Mouse (Mus musculus): ENCODE measurements at regions not wholly inside any gene's neighbourhood (a gene's known extent, or its start where the extent isn't known, plus 50 kb on each side); places are given as distances from the start of the nearest gene placed in this dataset.

- Histone ChIP-seq H3K4me2 (replicated peaks) (no peak overlapping the region), H3K4me1 (replicated peaks) (no peaks in the 10 kb centered on the region), H3K27me3 (replicated peaks) (no peaks in the 10 kb centered on the region), H3K9me3 (no peaks in the 10 kb centered on the region), H3K36me3 (no peaks in the 10 kb centered on the region), H3K4me3 (replicated peaks) (no peak overlapping the region), H3K27ac (no peak overlapping the region), H3K9ac (no peak overlapping the region)
- 71% methylated on average over 7 of the region's 7 CpGs for WGBS
- ATAC-seq, result no peak
These were observed 285.5 kb upstream of the Apob start for GRCm38 (mm10) chr12:7691996-7692395.

- no peak overlapping the region for H3K9ac ChIP-seq
- H3K4me2 ChIP-seq (replicated peaks), result no peak overlapping the region
- 91% methylated on average over 8 of the region's 8 CpGs for WGBS
- H3K27ac ChIP-seq, result no peak overlapping the region
- no peaks in the 10 kb centered on the region for H3K4me1 ChIP-seq (replicated peaks)
- ATAC-seq, result no peak
- no peaks in the 10 kb centered on the region for H3K36me3 ChIP-seq
- H3K9me3 ChIP-seq, result no peaks in the 10 kb centered on the region
- no peak overlapping the region for H3K4me3 ChIP-seq (replicated peaks)
- no peaks in the 10 kb centered on the region for H3K27me3 ChIP-seq (replicated peaks)
These were observed 279.0 kb upstream of the Apob start for GRCm38 (mm10) chr12:7698324-7698944.

GRCm38 (mm10) chr12:7709102-7709501 lies 268.3 kb upstream of the Apob start:
- Histone ChIP-seq H3K36me3 (no peaks in the 10 kb centered on the region), H3K4me1 (replicated peaks) (no peaks in the 10 kb centered on the region), H3K27me3 (replicated peaks) (no peaks in the 10 kb centered on the region), H3K9ac (no peak overlapping the region), H3K27ac (no peak overlapping the region), H3K4me3 (replicated peaks) (no peak overlapping the region), H3K4me2 (replicated peaks) (no peak overlapping the region), H3K9me3 (no peaks in the 10 kb centered on the region)
- WGBS, result 64% methylated on average over 5 of the region's 5 CpGs
- ATAC-seq, result no peak

- Histone ChIP-seq H3K36me3 (no peaks in the 10 kb centered on the region), H3K4me3 (replicated peaks) (no peak overlapping the region), H3K9me3 (no peaks in the 10 kb centered on the region), H3K4me1 (replicated peaks) (no peaks in the 10 kb centered on the region), H3K27ac (no peak overlapping the region), H3K27me3 (replicated peaks) (no peaks in the 10 kb centered on the region), H3K9ac (no peak overlapping the region), H3K4me2 (replicated peaks) (no peak overlapping the region)
- ATAC-seq, result no peak
- WGBS, result 69% methylated on average over 2 of the region's 2 CpGs
These were observed 267.6 kb upstream of the Apob start for GRCm38 (mm10) chr12:7709872-7710271.

GRCm38 (mm10) chr12:7715091-7715490 lies 262.4 kb upstream of the Apob start:
- no peaks in the 10 kb centered on the region for H3K36me3 ChIP-seq
- H3K4me1 ChIP-seq (replicated peaks), result no peaks in the 10 kb centered on the region
- no peak for ATAC-seq
- WGBS, result 88% methylated on average over 4 of the region's 4 CpGs
- H3K9ac ChIP-seq, result no peak overlapping the region
- no peak overlapping the region for H3K27ac ChIP-seq
- no peaks in the 10 kb centered on the region for H3K9me3 ChIP-seq
- H3K4me2 ChIP-seq (replicated peaks), result no peak overlapping the region
- H3K27me3 ChIP-seq (replicated peaks), result no peaks in the 10 kb centered on the region
- H3K4me3 ChIP-seq (replicated peaks), result no peak overlapping the region

- no peaks in the 10 kb centered on the region for H3K27me3 ChIP-seq (replicated peaks)
- no peak for ATAC-seq
- H3K4me1 ChIP-seq (replicated peaks), result no peaks in the 10 kb centered on the region
- H3K4me2 ChIP-seq (replicated peaks), result no peak overlapping the region
- no peaks in the 10 kb centered on the region for H3K36me3 ChIP-seq
- H3K4me3 ChIP-seq (replicated peaks), result no peak overlapping the region
- H3K9ac ChIP-seq, result no peak overlapping the region
- H3K27ac ChIP-seq, result no peak overlapping the region
- WGBS, result 86% methylated on average over 2 of the region's 2 CpGs
- H3K9me3 ChIP-seq, result no peaks in the 10 kb centered on the region
These were observed 258.9 kb upstream of the Apob start for GRCm38 (mm10) chr12:7718556-7718955.

- Histone ChIP-seq H3K9ac (no peak overlapping the region), H3K27me3 (replicated peaks) (no peaks in the 10 kb centered on the region), H3K4me1 (replicated peaks) (no peaks in the 10 kb centered on the region), H3K4me3 (replicated peaks) (no peak overlapping the region), H3K9me3 (no peaks in the 10 kb centered on the region), H3K4me2 (replicated peaks) (no peak overlapping the region), H3K27ac (no peak overlapping the region), H3K36me3 (no peaks in the 10 kb centered on the region)
- no peak for ATAC-seq
- WGBS, result 91% methylated on average over 4 of the region's 4 CpGs
These were observed 258.4 kb upstream of the Apob start for GRCm38 (mm10) chr12:7719080-7719479.

GRCm38 (mm10) chr12:7724992-7725391 lies 252.5 kb upstream of the Apob start:
- Histone ChIP-seq H3K36me3 (no peaks in the 10 kb centered on the region), H3K4me2 (replicated peaks) (no peak overlapping the region), H3K4me3 (replicated peaks) (no peak overlapping the region), H3K9ac (no peak overlapping the region), H3K9me3 (no peaks in the 10 kb centered on the region), H3K4me1 (replicated peaks) (no peaks in the 10 kb centered on the region), H3K27me3 (replicated peaks) (no peaks in the 10 kb centered on the region), H3K27ac (no peak overlapping the region)
- 87% methylated on average over 3 of the region's 3 CpGs for WGBS
- ATAC-seq, result no peak

- no peaks in the 10 kb centered on the region for H3K4me1 ChIP-seq (replicated peaks)
- H3K4me2 ChIP-seq (replicated peaks), result no peak overlapping the region
- H3K36me3 ChIP-seq, result no peaks in the 10 kb centered on the region
- no peak overlapping the region for H3K27ac ChIP-seq
- ATAC-seq, result no peak
- WGBS, result 74% methylated on average over 2 of the region's 2 CpGs
- H3K9ac ChIP-seq, result no peak overlapping the region
- H3K9me3 ChIP-seq, result no peaks in the 10 kb centered on the region
- no peak overlapping the region for H3K4me3 ChIP-seq (replicated peaks)
- H3K27me3 ChIP-seq (replicated peaks), result no peaks in the 10 kb centered on the region
These were observed 239.4 kb upstream of the Apob start for GRCm38 (mm10) chr12:7738020-7738419.

- Histone ChIP-seq H3K9me3 (no peaks in the 10 kb centered on the region), H3K9ac (no peak overlapping the region), H3K4me2 (replicated peaks) (no peak overlapping the region), H3K36me3 (no peaks in the 10 kb centered on the region), H3K4me3 (replicated peaks) (no peak overlapping the region), H3K27ac (no peak overlapping the region), H3K4me1 (replicated peaks) (no peaks in the 10 kb centered on the region), H3K27me3 (replicated peaks) (no peaks in the 10 kb centered on the region)
- 56% methylated on average over 3 of the region's 3 CpGs for WGBS
- ATAC-seq, result no peak
These were observed 238.7 kb upstream of the Apob start for GRCm38 (mm10) chr12:7738629-7739351.

GRCm38 (mm10) chr12:7739352-7739994 lies 238.0 kb upstream of the Apob start:
- no peak overlapping the region for H3K4me2 ChIP-seq (replicated peaks)
- no peaks in the 10 kb centered on the region for H3K36me3 ChIP-seq
- H3K4me3 ChIP-seq (replicated peaks), result no peak overlapping the region
- no peaks in the 10 kb centered on the region for H3K9me3 ChIP-seq
- 74% methylated on average over 5 of the region's 5 CpGs for WGBS
- no peak overlapping the region for H3K9ac ChIP-seq
- no peaks in the 10 kb centered on the region for H3K27me3 ChIP-seq (replicated peaks)
- H3K27ac ChIP-seq, result no peak overlapping the region
- H3K4me1 ChIP-seq (replicated peaks), result no peaks in the 10 kb centered on the region
- no peak for ATAC-seq

GRCm38 (mm10) chr12:7746708-7747107 lies 230.7 kb upstream of the Apob start:
- no peaks in the 10 kb centered on the region for H3K4me1 ChIP-seq (replicated peaks)
- H3K27me3 ChIP-seq (replicated peaks), result no peaks in the 10 kb centered on the region
- H3K36me3 ChIP-seq, result no peaks in the 10 kb centered on the region
- no peaks in the 10 kb centered on the region for H3K9me3 ChIP-seq
- no peak overlapping the region for H3K4me3 ChIP-seq (replicated peaks)
- no peak overlapping the region for H3K27ac ChIP-seq
- 42% methylated on average over 2 of the region's 2 CpGs for WGBS
- no peak overlapping the region for H3K4me2 ChIP-seq (replicated peaks)
- H3K9ac ChIP-seq, result no peak overlapping the region
- peak; percentile 47; the same call in 1 of the 2 replicates for ATAC-seq
